In genomic region chr13:108265394-108265793, GRCm38 (mm10) we compare ENCODE assay signal across 21 mouse cellular contexts. TPM values are rescaled to one million over a fixed set of nuclear protein-coding genes. Genes with fewer than 3 reads are reported as not detected.
A peak's percentile ranks its signal among the peaks of the same experiment; 100 is the strongest.
DNase-seq lines count a peak whose midpoint lies in the region; ATAC-seq and TF ChIP-seq lines count a peak whose summit lies in the region.
"Had no signal": no experiment of that assay in that cellular context is flagged by ENCODE, and none has a peak within 500 bp of the region (broad histone marks: within the 10 kb centered on the region; RNA-seq: fewer than 3 reads in every experiment).

No protein-coding gene starts in this region.

- H3K4me2 ChIP-seq in intestine, embryonic 14.5 days (ENCODE audit: low read length), result no peak overlapping the region
- no peak overlapping the region for H3K4me2 ChIP-seq in intestine, embryonic 15.5 days (replicated peaks)
- peak overlapping the region; percentile 9 for H3K4me2 ChIP-seq in myocyte (ENCODE audit: low read depth)
- H3K4me2 ChIP-seq: embryonic facial prominence, embryonic 12.5 days; forebrain, embryonic 12.5 days had no signal

- H3K27ac ChIP-seq in intestine, embryonic 14.5 days (ENCODE audit: low read depth), result no peak overlapping the region
- H3K27ac ChIP-seq in intestine, embryonic 15.5 days, result no peak overlapping the region
- H3K27ac ChIP-seq: embryonic facial prominence, embryonic 10.5 days; embryonic facial prominence, embryonic 12.5 days; forebrain, embryonic 10.5 days; forebrain, embryonic 12.5 days had no signal

- in situ Hi-C loops in Patski (cut with MboI; ENCODE audit: low pct_unique_long_range_greater_than_20kb), result loop anchor here (10.0 kb wide), 1 partner anchor 51 kb away; the partner anchor contains the start of gene Elovl7

- WGBS in intestine, embryonic 14.5 days, result 79% methylated on average over 4 of the region's 4 CpGs
- 78% methylated on average over 4 of the region's 4 CpGs for WGBS in intestine, embryonic 15.5 days

- ATAC-seq in intestine, embryonic 14.5 days (replicated peaks; ENCODE audit: low FRiP score, low TSS enrichment, low read depth), result no peak
- no peak for ATAC-seq in intestine, embryonic 15.5 days
- ATAC-seq in Patski, result peak; percentile 75
- ATAC-seq: forebrain, embryonic 14.5 days; forebrain, embryonic 16.5 days had no signal

- H3K79me2 ChIP-seq in myocyte (ENCODE audit: control insufficient read depth, insufficient read depth), result no peaks in the 10 kb centered on the region

- no peak for TF ChIP-seq POLR2A in myocyte (IDR thresholded peaks at IDR 0.05; ENCODE audit: insufficient read length, low read depth)

- H3K27me3 ChIP-seq in intestine, embryonic 14.5 days (replicated peaks; ENCODE audit: control insufficient read depth, insufficient read depth, low read length), result no peaks in the 10 kb centered on the region
- no peaks in the 10 kb centered on the region for H3K27me3 ChIP-seq in intestine, embryonic 15.5 days (replicated peaks)
- H3K27me3 ChIP-seq in Patski, result no peaks in the 10 kb centered on the region
- H3K27me3 ChIP-seq in myocyte (ENCODE audit: control insufficient read depth, insufficient read depth, insufficient read length), result no peaks in the 10 kb centered on the region
- H3K27me3 ChIP-seq: embryonic facial prominence, embryonic 12.5 days; forebrain, embryonic 12.5 days had no signal

- no peak overlapping the region for H3ac ChIP-seq in myocyte (ENCODE audit: control insufficient read depth, insufficient read length)

- H3K4me1 ChIP-seq in intestine, embryonic 14.5 days (replicated peaks; ENCODE audit: control insufficient read depth, insufficient read depth, low read length), result no peaks in the 10 kb centered on the region
- no peaks in the 10 kb centered on the region for H3K4me1 ChIP-seq in intestine, embryonic 15.5 days (replicated peaks)
- H3K4me1 ChIP-seq: embryonic facial prominence, embryonic 12.5 days; forebrain, embryonic 12.5 days had no signal

- CTCF ChIA-PET in Patski (lab: Charles Lee), result interaction anchor here (1.3 to 1.5 kb wide), 2 partner anchors 21 to 50 kb away, joined by 3 to 5 read pairs; partner anchors contain the start of gene Depdc1b

- POLR2A ChIA-PET in Patski (lab: Charles Lee), result no interaction called here

- TF ChIP-seq CTCF in Patski (IDR thresholded peaks at IDR 0.05), result no peak

- H3K4me3 ChIP-seq in intestine, embryonic 14.5 days (ENCODE audit: low read depth, low read length), result no peak overlapping the region
- no peak overlapping the region for H3K4me3 ChIP-seq in intestine, embryonic 15.5 days (replicated peaks)
- H3K4me3 ChIP-seq in myocyte, result no peak overlapping the region
- H3K4me3 ChIP-seq: embryonic facial prominence, embryonic 10.5 days; embryonic facial prominence, embryonic 12.5 days; forebrain, embryonic 10.5 days; forebrain, embryonic 12.5 days had no signal

- no peak overlapping the region for H3K9ac ChIP-seq in intestine, embryonic 14.5 days (ENCODE audit: low read length)
- H3K9ac ChIP-seq in intestine, embryonic 15.5 days, result no peak overlapping the region
- H3K9ac ChIP-seq: embryonic facial prominence, embryonic 12.5 days; forebrain, embryonic 12.5 days had no signal

- peak; percentile 12 for DNase-seq in intestine, embryonic 14.5 days (ENCODE audit: low spot score)
- DNase-seq in Patski (ENCODE audit: low read depth, low spot score), result peak; percentile 71
- no peak for DNase-seq in gastrocnemius, postnatal 4 days (ENCODE audit: low spot score in 2 of 2)
- no peak for DNase-seq in cerebellum, adult 11 months
- DNase-seq: adrenal gland, adult 2 months; adrenal gland, postnatal 10 days; adrenal gland, postnatal 25 days; cerebellum, adult 11-12 months; cerebellum, adult 2 months; cerebellum, adult 9-10 months; cerebellum, postnatal 10 days; cerebellum, postnatal 25 days had no signal

- no peaks in the 10 kb centered on the region for H3K9me3 ChIP-seq in intestine, embryonic 14.5 days (ENCODE audit: control insufficient read depth, low read length)
- H3K9me3 ChIP-seq in intestine, embryonic 15.5 days, result no peaks in the 10 kb centered on the region
- H3K9me3 ChIP-seq: embryonic facial prominence, embryonic 10.5 days; embryonic facial prominence, embryonic 12.5 days; forebrain, embryonic 10.5 days; forebrain, embryonic 12.5 days had no signal

- no peaks in the 10 kb centered on the region for H3K36me3 ChIP-seq in intestine, embryonic 14.5 days (ENCODE audit: control insufficient read depth, insufficient read depth, low read length)
- no peaks in the 10 kb centered on the region for H3K36me3 ChIP-seq in intestine, embryonic 15.5 days
- H3K36me3 ChIP-seq in myocyte (ENCODE audit: control insufficient read depth, insufficient read depth), result no peaks in the 10 kb centered on the region
- H3K36me3 ChIP-seq: embryonic facial prominence, embryonic 10.5 days; embryonic facial prominence, embryonic 12.5 days; forebrain, embryonic 10.5 days; forebrain, embryonic 12.5 days had no signal

TF ChIP-seq in myocyte, 11 proteins besides CTCF, POLR2A, EP300 and RAD21:
- TF ChIP-seq E2F4 (IDR thresholded peaks at IDR 0.05; ENCODE audit: insufficient read depth), result no peak
- no peak for TF ChIP-seq CEBPB (IDR thresholded peaks at IDR 0.05; ENCODE audit: insufficient read depth, poor library complexity, severe bottlenecking)
- no peak for TF ChIP-seq MYOG (IDR thresholded peaks at IDR 0.05; ENCODE audit: control insufficient read depth in 1 of 3, insufficient read depth in 1 of 3, insufficient read length in 2 of 3, low read depth in 2 of 3)
- TF ChIP-seq REST (IDR thresholded peaks at IDR 0.05; ENCODE audit: insufficient read depth, insufficient read length), result no peak
- TF ChIP-seq MAX (IDR thresholded peaks at IDR 0.05; ENCODE audit: low read depth), result no peak
- no peak for TF ChIP-seq USF1 (IDR thresholded peaks at IDR 0.05; ENCODE audit: low read depth)
- no peak for TF ChIP-seq TCF12 (IDR thresholded peaks at IDR 0.05; ENCODE audit: insufficient read depth, poor library complexity, severe bottlenecking)
- no peak for TF ChIP-seq SRF (IDR thresholded peaks at IDR 0.05; ENCODE audit: control insufficient read depth, insufficient read length, low read depth)
- no peak for TF ChIP-seq POLR2AphosphoS2 (IDR thresholded peaks at IDR 0.05; ENCODE audit: insufficient read length, low read depth)
- TF ChIP-seq MYOD1 (IDR thresholded peaks at IDR 0.05; ENCODE audit: control insufficient read depth in 1 of 3, insufficient read length in 2 of 3, low read depth in 2 of 3), result no peak
- TF ChIP-seq TCF3 (IDR thresholded peaks at IDR 0.05; ENCODE audit: insufficient read length, low read depth), result no peak
TF ChIP-seq in myocyte: peak in this region for 0.

RNA-seq across cellular contexts. Expression of gene Depdc1b, which starts 50.7 kb away (rescaled TPM):
- 7.3 and 8.3 TPM in 2 replicates for polyA plus RNA-seq in intestine, embryonic 14.5 days (2014; fragmentation: Nextera tagmentation; extraction: Ambion mirVana)
- 6.2 and 6.6 TPM in 2 replicates for polyA plus RNA-seq in intestine, embryonic 15.5 days (2015; fragmentation: Nextera tagmentation; extraction: Ambion mirVana)
- polyA plus RNA-seq in Patski (2021), result 12.2 TPM
- polyA plus RNA-seq in myocyte (2012; fragmentation: generic; extraction: Trizol), result 3.7 TPM
- total RNA-seq in gastrocnemius, postnatal 4 days (2021), result 1 to 10 TPM; 3.6 to 4.2 TPM

RNA-seq across cellular contexts. Expression of gene Elovl7, which starts 51.2 kb away (rescaled TPM):
- polyA plus RNA-seq in intestine, embryonic 14.5 days (2014; fragmentation: Nextera tagmentation; extraction: Ambion mirVana), result 15.8 and 18.9 TPM in 2 replicates
- polyA plus RNA-seq in intestine, embryonic 15.5 days (2015; fragmentation: Nextera tagmentation; extraction: Ambion mirVana), result 19.9 and 20.3 TPM in 2 replicates
- polyA plus RNA-seq in Patski (2021) (111 TPM), myocyte (2012; fragmentation: generic; extraction: Trizol) (0.34 TPM)
- 1 to 10 TPM; 1.4 to 1.8 TPM for total RNA-seq in gastrocnemius, postnatal 4 days (2021)
- total RNA-seq: MEL had no signal

Comparison
In these comparisons a context has a peak if more than half of its experiments do, and no peak if none do; other contexts are left out.
1. DNase-seq: peak in intestine, embryonic 14.5 days (single experiment) and Patski (single experiment); none in gastrocnemius, postnatal 4 days (0 of 2) and cerebellum, adult 11 months (single experiment).
2. RNA of gene Elovl7, which starts 51.2 kb away (polyA plus RNA-seq): 111 TPM in Patski (single experiment), 19.9 to 20.3 TPM in intestine, embryonic 15.5 days and 15.8 to 18.9 TPM in intestine, embryonic 14.5 days; 0.34 TPM in myocyte (single experiment); every median in the first group is over 10 times any median in the second.